Mouse (Mus musculus) subcutaneous adipose tissue, adult 2 months (tissue): ENCODE data around the gene Hcn2. TPM values are rescaled to one million over a fixed set of nuclear protein-coding genes. Genes with fewer than 3 reads are reported as not detected.

Source experiments
- polyA plus RNA-seq: library from polyadenylated mRNA; depleted of rRNA; stranded (reverse); fragments of >200 nt; gene quantifications from 2 replicates; pipeline ENCODE4 v1.2.3, GENCODE M21; 2012; ENCODE audit warnings: low replicate concordance; rRNA removed

Gene Hcn2
- polyA plus RNA-seq = 2.0 and 3.2 TPM in 2 replicates

GRCm38 (mm10) chr10:79716254-79716987, at the start of gene Hcn2:
Hcn2 (plus strand) TSS chr10:79716634.

GRCm38 (mm10) chr10:79668771-79669575, 47.5 kb upstream of the Hcn2 start, which contains the start of gene Tpgs1:
Tpgs1 (plus strand) TSS chr10:79669369.

GRCm38 (mm10) chr10:79681591-79682245, 34.7 kb upstream of the Hcn2 start, which contains the start of gene Cdc34:
Cdc34 (plus strand) TSS chr10:79682195.

GRCm38 (mm10) chr10:79688720-79689119, 27.7 kb upstream of the Hcn2 start, which contains the start of gene Gzmm:
Gzmm (plus strand) TSS chr10:79689020.

GRCm38 (mm10) chr10:79704065-79704969, 12.1 kb upstream of the Hcn2 start, which contains the start of gene Bsg:
Bsg (plus strand) TSS chr10:79704491.

GRCm38 (mm10) chr10:79745898-79746773, 29.7 kb downstream of the Hcn2 start, which contains the start of gene Polrmt:
Polrmt (minus strand) TSS chr10:79746581.

GRCm38 (mm10) chr10:79754856-79755516, 38.6 kb downstream of the Hcn2 start, which contains the start of gene Fgf22:
Fgf22 (plus strand) TSS chr10:79755076.

GRCm38 (mm10) chr10:79766508-79767325, 50.3 kb downstream of the Hcn2 start, which contains the start of gene Rnf126:
Rnf126 (minus strand) TSS chr10:79766952.

GRCm38 (mm10) chr10:79777103-79777531, 60.7 kb downstream of the Hcn2 start, which contains the start of gene Fstl3:
Fstl3 (plus strand) TSS chr10:79777272.

Other genes starting within 250 kb of the Hcn2 start
- not detected in 2 replicates for gene Vmn2r83, start 247.9 kb upstream of the Hcn2 start, polyA plus RNA-seq
- 24.3 and 42.8 TPM in 2 replicates for gene Plpp2, start 182.8 kb upstream of the Hcn2 start, polyA plus RNA-seq
- gene Mier2, start 161.4 kb upstream of the Hcn2 start, polyA plus RNA-seq = 50.2 and 106 TPM in 2 replicates
- gene Theg, start 129.3 kb upstream of the Hcn2 start, polyA plus RNA-seq = not detected in 2 replicates
- gene C2cd4c, start 102.6 kb upstream of the Hcn2 start, polyA plus RNA-seq = 0.11 and 0.67 TPM in 2 replicates
- 11.9 and 35.3 TPM in 2 replicates for gene Shc2, start 78.7 kb upstream of the Hcn2 start, polyA plus RNA-seq
- not detected in 2 replicates for gene Odf3l2, start 70.9 kb upstream of the Hcn2 start, polyA plus RNA-seq
- gene Madcam1, start 52.1 kb upstream of the Hcn2 start, polyA plus RNA-seq = 0.35 and 0.63 TPM in 2 replicates
- 53.3 and 65.9 TPM in 2 replicates for gene Tpgs1, start 47.3 kb upstream of the Hcn2 start, polyA plus RNA-seq
- 199 and 244 TPM in 2 replicates for gene Cdc34, start 34.4 kb upstream of the Hcn2 start, polyA plus RNA-seq
- 0.96 and 1.0 TPM in 2 replicates for gene Gzmm, start 27.6 kb upstream of the Hcn2 start, polyA plus RNA-seq
- 629 and 760 TPM in 2 replicates for gene Bsg, start 12.1 kb upstream of the Hcn2 start, polyA plus RNA-seq
- 53.4 and 66.9 TPM in 2 replicates for gene Polrmt, start 29.9 kb downstream of the Hcn2 start, polyA plus RNA-seq
- gene Fgf22, start 38.4 kb downstream of the Hcn2 start, polyA plus RNA-seq = 0.26 TPM in 1 of 2 replicates, not detected in the other
- gene Rnf126, start 50.3 kb downstream of the Hcn2 start, polyA plus RNA-seq = 70.2 and 152 TPM in 2 replicates
- gene Fstl3, start 60.6 kb downstream of the Hcn2 start, polyA plus RNA-seq = 48.7 and 48.9 TPM in 2 replicates
- 0.17 and 0.19 TPM in 2 replicates for gene Prss57, start 74.3 kb downstream of the Hcn2 start, polyA plus RNA-seq
- 79.5 and 127 TPM in 2 replicates for gene Palm, start 76.9 kb downstream of the Hcn2 start, polyA plus RNA-seq
- 0.53 and 9.3 TPM in 2 replicates for gene Misp, start 104.4 kb downstream of the Hcn2 start, polyA plus RNA-seq
- gene Ptbp1, start 137.8 kb downstream of the Hcn2 start, polyA plus RNA-seq = 143 and 437 TPM in 2 replicates
- 9.6 and 15.2 TPM in 2 replicates for gene Prtn3, start 157.8 kb downstream of the Hcn2 start, polyA plus RNA-seq
- gene Plppr3, start 158.0 kb downstream of the Hcn2 start, polyA plus RNA-seq = 32.9 and 40.1 TPM in 2 replicates
- 1.6 and 3.3 TPM in 2 replicates for gene Elane, start 169.6 kb downstream of the Hcn2 start, polyA plus RNA-seq
- gene Cfd, start 174.2 kb downstream of the Hcn2 start, polyA plus RNA-seq = 21,080 and 31,020 TPM in 2 replicates
- 55.6 and 79.3 TPM in 2 replicates for gene Med16, start 192.3 kb downstream of the Hcn2 start, polyA plus RNA-seq
- gene Gm26602, start 194.2 kb downstream of the Hcn2 start, polyA plus RNA-seq = not detected in 2 replicates
- gene Kiss1r, start 200.3 kb downstream of the Hcn2 start, polyA plus RNA-seq = 9.9 and 10.5 TPM in 2 replicates
- 145 and 176 TPM in 2 replicates for gene R3hdm4, start 204.6 kb downstream of the Hcn2 start, polyA plus RNA-seq
- gene Arid3a, start 210.4 kb downstream of the Hcn2 start, polyA plus RNA-seq = 3.0 and 9.3 TPM in 2 replicates
- gene Wdr18, start 243.5 kb downstream of the Hcn2 start, polyA plus RNA-seq = 46.4 and 57.2 TPM in 2 replicates